Mouse (Mus musculus): ENCODE results near the gene Npy1r.

DNA sequence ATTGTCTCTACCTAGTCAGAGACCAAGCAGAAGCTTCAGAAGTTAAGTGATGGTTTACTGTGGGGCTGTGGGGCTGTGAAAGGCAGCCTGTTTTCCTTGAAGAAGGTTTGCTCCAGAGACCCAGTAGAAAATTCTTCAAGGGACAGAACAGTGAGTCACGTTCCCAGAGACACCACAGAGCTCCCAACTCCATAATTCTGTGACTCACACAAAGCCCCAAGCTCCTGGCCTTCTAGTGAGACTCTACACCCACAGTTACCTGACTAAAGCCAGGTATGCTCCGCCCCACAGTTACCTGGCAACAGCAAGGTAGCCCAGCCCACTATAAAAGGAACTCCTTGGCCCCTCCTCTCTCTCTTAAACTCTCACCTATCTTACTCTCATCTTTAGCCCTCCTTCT, 54.6 kb downstream of the Npy1r start:
- TF ChIP-seq GATA1 (IDR thresholded peaks at IDR 0.05; ENCODE audit: borderline replicate concordance, low read length): no peak
- TF ChIP-seq FLI1 (IDR thresholded peaks at IDR 0.05; ENCODE audit: low read length): no peak
